10 mouse cellular contexts compared by ENCODE assay signal in genomic region chr2:167634865-167635512, GRCm38 (mm10). TPM values are rescaled to one million over a fixed set of nuclear protein-coding genes. Genes with fewer than 3 reads are reported as not detected.
A peak's percentile ranks its signal among the peaks of the same experiment; 100 is the strongest.
DNase-seq lines count a peak whose midpoint lies in the region; ATAC-seq and TF ChIP-seq lines count a peak whose summit lies in the region.
"Had no signal": no experiment of that assay in that cellular context is flagged by ENCODE, and none has a peak within 500 bp of the region (broad histone marks: within the 10 kb centered on the region; RNA-seq: fewer than 3 reads in every experiment).

No protein-coding gene starts in this region.

- no peaks in the 10 kb centered on the region for H3K9me3 ChIP-seq in heart, postnatal 0 days (replicated peaks; ENCODE audit: control insufficient read depth, low read length)
- H3K9me3 ChIP-seq in embryonic facial prominence, embryonic 10.5 days = no peaks in the 10 kb centered on the region
- H3K9me3 ChIP-seq in hindbrain, embryonic 14.5 days (ENCODE audit: control insufficient read depth, low read length) = no peaks in the 10 kb centered on the region
- H3K9me3 ChIP-seq in midbrain, embryonic 13.5 days = no peaks in the 10 kb centered on the region

- no peak for DNase-seq in heart, postnatal 0 days (ENCODE audit: low spot score)
- no peak for DNase-seq in heart, adult 18-20 months
- DNase-seq in embryonic facial prominence, embryonic 10.5 days (ENCODE audit: low spot score) = no peak
- DNase-seq in hindbrain, embryonic 14.5 days (ENCODE audit: low spot score) = no peak
- DNase-seq in urinary bladder, adult 2 months (ENCODE audit: low spot score) = no peak
- DNase-seq in left cerebral cortex, postnatal 36 days (ENCODE audit: low spot score in 2 of 2) = no peak
- no peak for DNase-seq in frontal cortex, adult 2 months (ENCODE audit: extremely low spot score in 1 of 2, low spot score in 1 of 2)

- no peaks in the 10 kb centered on the region for H3K36me3 ChIP-seq in heart, postnatal 0 days (replicated peaks; ENCODE audit: control insufficient read depth, insufficient read depth, low read length)
- H3K36me3 ChIP-seq in embryonic facial prominence, embryonic 10.5 days (replicated peaks) = no peaks in the 10 kb centered on the region
- no peaks in the 10 kb centered on the region for H3K36me3 ChIP-seq in hindbrain, embryonic 14.5 days (replicated peaks; ENCODE audit: control insufficient read depth, insufficient read depth)
- no peaks in the 10 kb centered on the region for H3K36me3 ChIP-seq in midbrain, embryonic 13.5 days

- no peak overlapping the region for H3K27ac ChIP-seq in heart, postnatal 0 days (ENCODE audit: low read depth)
- H3K27ac ChIP-seq in embryonic facial prominence, embryonic 10.5 days (replicated peaks) = no peak overlapping the region
- H3K27ac ChIP-seq in hindbrain, embryonic 14.5 days = no peak overlapping the region
- no peak overlapping the region for H3K27ac ChIP-seq in midbrain, embryonic 13.5 days

- no peak for TF ChIP-seq EP300 in heart, postnatal 0 days (IDR thresholded peaks at IDR 0.05; ENCODE audit: low read depth)

- H3K9ac ChIP-seq in heart, postnatal 0 days (replicated peaks; ENCODE audit: low read depth, low read length) = no peak overlapping the region
- no peak overlapping the region for H3K9ac ChIP-seq in hindbrain, embryonic 14.5 days
- no peak overlapping the region for H3K9ac ChIP-seq in midbrain, embryonic 13.5 days (replicated peaks)

- 71% methylated on average over 7 of the region's 7 CpGs for WGBS in heart, postnatal 0 days
- 78% methylated on average over 7 of the region's 7 CpGs for WGBS in embryonic facial prominence, embryonic 10.5 days
- 81% methylated on average over 7 of the region's 7 CpGs for WGBS in hindbrain, embryonic 14.5 days
- 85% methylated on average over 7 of the region's 7 CpGs for WGBS in midbrain, embryonic 13.5 days

- peaks cover 30% of the 10 kb centered on the region for H3K4me1 ChIP-seq in heart, postnatal 0 days (ENCODE audit: control insufficient read depth, insufficient read depth)
- H3K4me1 ChIP-seq in embryonic facial prominence, embryonic 10.5 days = peaks cover 40% of the 10 kb centered on the region
- peaks cover 23% of the 10 kb centered on the region for H3K4me1 ChIP-seq in hindbrain, embryonic 14.5 days (replicated peaks; ENCODE audit: control insufficient read depth, insufficient read depth, low read length)
- peaks cover 32% of the 10 kb centered on the region for H3K4me1 ChIP-seq in midbrain, embryonic 13.5 days (replicated peaks)

- peak overlapping the region; percentile 33 for H3K4me3 ChIP-seq in heart, postnatal 0 days (ENCODE audit: low read depth, low read length)
- peak overlapping the region; percentile 49 for H3K4me3 ChIP-seq in embryonic facial prominence, embryonic 10.5 days
- H3K4me3 ChIP-seq in hindbrain, embryonic 14.5 days (replicated peaks; ENCODE audit: low read length) = 0 out of 2 replicates have a peak overlapping the region, but pooled peaks have one; percentile 21
- H3K4me3 ChIP-seq in midbrain, embryonic 13.5 days (replicated peaks) = peak overlapping the region; percentile 27

- H3K4me2 ChIP-seq in heart, postnatal 0 days (ENCODE audit: low read depth, low read length) = peak overlapping the region; percentile 57
- H3K4me2 ChIP-seq in hindbrain, embryonic 14.5 days (replicated peaks) = peak overlapping the region; percentile 47
- H3K4me2 ChIP-seq in midbrain, embryonic 13.5 days (replicated peaks) = peak overlapping the region; percentile 49

- no peak for ATAC-seq in heart, postnatal 0 days (ENCODE audit: insufficient read depth, low read depth)
- ATAC-seq in hindbrain, embryonic 14.5 days (ENCODE audit: low FRiP score) = no peak
- no peak for ATAC-seq in midbrain, embryonic 13.5 days
- ATAC-seq: Patski had no signal

- intact Hi-C loops in left cerebral cortex, postnatal 36 days (cut with DNase I) = no loop called here

- no peaks in the 10 kb centered on the region for H3K27me3 ChIP-seq in heart, postnatal 0 days (ENCODE audit: control insufficient read depth, insufficient read depth, low read length)
- no peaks in the 10 kb centered on the region for H3K27me3 ChIP-seq in embryonic facial prominence, embryonic 10.5 days (replicated peaks; ENCODE audit: low read depth, poor library complexity, severe bottlenecking)
- no peaks in the 10 kb centered on the region for H3K27me3 ChIP-seq in hindbrain, embryonic 14.5 days (ENCODE audit: control insufficient read depth, insufficient read depth, low read length)
- H3K27me3 ChIP-seq in midbrain, embryonic 13.5 days = no peaks in the 10 kb centered on the region
- H3K27me3 ChIP-seq: Patski had no signal

- no peak for TF ChIP-seq CTCF in heart, postnatal 0 days (IDR thresholded peaks at IDR 0.05; ENCODE audit: low read depth)

RNA-seq across cellular contexts. Expression of gene Ube2v1, which starts 3.1 kb away (rescaled TPM):
- 74.5 and 94.6 TPM in 2 replicates for total RNA-seq in heart, postnatal 0 days (2014; rRNA removed; ENCODE audit: low replicate concordance)
- polyA plus RNA-seq in heart, postnatal 0 days (2015; fragmentation: Nextera tagmentation; extraction: Ambion mirVana) = 150 and 152 TPM in 2 replicates
- total RNA-seq in heart, adult 18-20 months (2021) = 100 to 1,000 TPM; 119 to 126 TPM
- polyA plus RNA-seq in embryonic facial prominence, embryonic 10.5 days (2016; fragmentation: Nextera tagmentation; extraction: Ambion mirVana) = 384 and 394 TPM in 2 replicates
- 302 and 313 TPM in 2 replicates for polyA plus RNA-seq in hindbrain, embryonic 14.5 days (2014; fragmentation: Nextera tagmentation; extraction: Ambion mirVana)
- polyA plus RNA-seq in midbrain, embryonic 13.5 days (2015; fragmentation: Nextera tagmentation; extraction: Ambion mirVana) = 298 and 301 TPM in 2 replicates
- polyA plus RNA-seq in urinary bladder, adult 2 months (2012; rRNA removed) = 111 and 152 TPM in 2 replicates
- 100 to 1,000 TPM; 246 to 259 TPM for total RNA-seq in left cerebral cortex, postnatal 36 days (2021)
- polyA plus RNA-seq in frontal cortex, adult 2 months (2012; rRNA removed) = 250 and 280 TPM in 2 replicates

RNA-seq across cellular contexts. Expression of gene Gm20431, which starts 26.3 kb away (rescaled TPM):
- total RNA-seq in heart, postnatal 0 days (2014; rRNA removed; ENCODE audit: low replicate concordance) = 5.8 and 25.5 TPM in 2 replicates
- polyA plus RNA-seq in heart, postnatal 0 days (2015; fragmentation: Nextera tagmentation; extraction: Ambion mirVana) = 2.7 and 5.1 TPM in 2 replicates
- 10 to 100 TPM in 1 of 2 experiments, 1 to 10 TPM in 1; 9.3 to 17.0 TPM for total RNA-seq in heart, adult 18-20 months (2021)
- polyA plus RNA-seq in embryonic facial prominence, embryonic 10.5 days (2016; fragmentation: Nextera tagmentation; extraction: Ambion mirVana) = 0.68 and 4.9 TPM in 2 replicates
- polyA plus RNA-seq in hindbrain, embryonic 14.5 days (2014; fragmentation: Nextera tagmentation; extraction: Ambion mirVana) = 15.5 and 19.8 TPM in 2 replicates
- polyA plus RNA-seq in midbrain, embryonic 13.5 days (2015; fragmentation: Nextera tagmentation; extraction: Ambion mirVana) = 9.8 and 11.2 TPM in 2 replicates
- polyA plus RNA-seq in urinary bladder, adult 2 months (2012; rRNA removed) = not detected in 2 replicates
- total RNA-seq in left cerebral cortex, postnatal 36 days (2021) = 10 to 100 TPM; 42.3 to 46.8 TPM
- 0.88 TPM in 1 of 2 replicates, not detected in the other for polyA plus RNA-seq in frontal cortex, adult 2 months (2012; rRNA removed)
- total RNA-seq: common myeloid progenitor, adult 5-6 weeks had no signal

RNA-seq across cellular contexts. Expression of gene Cebpb, which starts 53.7 kb away (rescaled TPM):
- total RNA-seq in heart, postnatal 0 days (2014; rRNA removed; ENCODE audit: low replicate concordance) = 43.5 and 50.8 TPM in 2 replicates
- 4.9 and 5.8 TPM in 2 replicates for polyA plus RNA-seq in heart, postnatal 0 days (2015; fragmentation: Nextera tagmentation; extraction: Ambion mirVana)
- total RNA-seq in heart, adult 18-20 months (2021) = 100 to 1,000 TPM; 127 to 160 TPM
- 1.7 and 1.8 TPM in 2 replicates for polyA plus RNA-seq in embryonic facial prominence, embryonic 10.5 days (2016; fragmentation: Nextera tagmentation; extraction: Ambion mirVana)
- 3.5 and 3.6 TPM in 2 replicates for polyA plus RNA-seq in hindbrain, embryonic 14.5 days (2014; fragmentation: Nextera tagmentation; extraction: Ambion mirVana)
- polyA plus RNA-seq in midbrain, embryonic 13.5 days (2015; fragmentation: Nextera tagmentation; extraction: Ambion mirVana) = 0.20 TPM in 1 of 2 replicates, not detected in the other
- polyA plus RNA-seq in urinary bladder, adult 2 months (2012; rRNA removed) = 57.1 and 69.7 TPM in 2 replicates
- 10 to 100 TPM; 12.9 to 18.8 TPM for total RNA-seq in left cerebral cortex, postnatal 36 days (2021)
- polyA plus RNA-seq in frontal cortex, adult 2 months (2012; rRNA removed) = 14.5 and 14.9 TPM in 2 replicates

RNA-seq across cellular contexts. Expression of gene Tmem189, which starts 54.6 kb away (rescaled TPM):
- total RNA-seq in heart, postnatal 0 days (2014; rRNA removed; ENCODE audit: low replicate concordance) = 76.8 and 84.3 TPM in 2 replicates
- polyA plus RNA-seq in heart, postnatal 0 days (2015; fragmentation: Nextera tagmentation; extraction: Ambion mirVana) = 37.6 and 39.3 TPM in 2 replicates
- total RNA-seq in heart, adult 18-20 months (2021) = 10 to 100 TPM; 22.0 to 23.0 TPM
- polyA plus RNA-seq in embryonic facial prominence, embryonic 10.5 days (2016; fragmentation: Nextera tagmentation; extraction: Ambion mirVana) = 40.2 and 43.7 TPM in 2 replicates
- 33.9 and 37.5 TPM in 2 replicates for polyA plus RNA-seq in hindbrain, embryonic 14.5 days (2014; fragmentation: Nextera tagmentation; extraction: Ambion mirVana)
- 27.1 and 28.0 TPM in 2 replicates for polyA plus RNA-seq in midbrain, embryonic 13.5 days (2015; fragmentation: Nextera tagmentation; extraction: Ambion mirVana)
- 46.0 and 48.4 TPM in 2 replicates for polyA plus RNA-seq in urinary bladder, adult 2 months (2012; rRNA removed)
- total RNA-seq in left cerebral cortex, postnatal 36 days (2021) = 10 to 100 TPM; 45.2 to 48.3 TPM
- polyA plus RNA-seq in frontal cortex, adult 2 months (2012; rRNA removed) = 71.5 and 75.7 TPM in 2 replicates
